Mouse (Mus musculus): ENCODE data around the gene Tymp.

DNA sequence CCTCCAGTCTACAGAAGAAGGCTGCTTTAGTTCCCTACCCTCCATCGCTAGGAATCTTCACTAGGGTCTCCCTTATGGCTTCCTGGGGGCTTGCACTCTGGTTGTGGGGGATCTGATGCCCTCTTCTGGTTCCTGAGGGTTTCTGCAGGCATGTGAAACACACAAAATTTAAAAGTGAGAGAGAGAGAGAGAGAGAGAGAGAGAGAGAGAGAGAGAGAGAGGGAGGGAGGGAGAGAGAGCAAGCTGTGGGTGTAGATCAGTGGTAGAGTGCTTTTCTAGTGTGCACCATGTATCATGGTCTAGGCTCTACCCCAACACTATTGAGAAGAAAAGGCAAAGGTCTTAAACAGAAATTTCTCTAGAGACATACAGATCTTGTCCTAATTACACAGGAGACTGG, 35.2 kb downstream of the Tymp start:
- no peak for TF ChIP-seq CTCF (IDR thresholded peaks at IDR 0.05; ENCODE audit: borderline replicate concordance, insufficient read depth, low read depth, low read length)
- no peak for TF ChIP-seq POLR2A (IDR thresholded peaks at IDR 0.05; ENCODE audit: borderline replicate concordance, insufficient read depth, low read length)
